Mouse (Mus musculus) adrenal gland, adult 2 months (tissue): ENCODE measurements around the gene Rps18. TPM values are rescaled to one million over a fixed set of nuclear protein-coding genes. Genes with fewer than 3 reads are reported as not detected.
A peak's percentile ranks its signal among the peaks of the same experiment; 100 is the strongest.
"Not testable (repeated sequence)": the region's sequence is repeated elsewhere in the genome, so short reads cannot be mapped to it uniquely, and the experiment has no call there.

ENCODE experiments used
- DNase-seq: peaks from one replicate; pipeline ENCODE4 v3.0.0; 2021
- polyA plus RNA-seq: library from polyadenylated mRNA; depleted of rRNA; stranded (reverse); fragments of >200 nt; gene quantifications from 2 replicates; pipeline ENCODE4 v1.2.3, GENCODE M21; 2012; rRNA removed
- total RNA-seq, 2 experiments: library from RNA; stranded (reverse); gene quantifications; 2 replicates each; pipeline ENCODE4 v1.2.3; 2021

The Rps18 gene
- total and polyA plus RNA-seq, 3 experiments: 176 to 790 (median 541) TPM

- DNase-seq: peak; percentile 56
These were observed 47.3 kb downstream of the Rps18 start for GRCm38 (mm10) chr17:33908331-33909076.

GRCm38 (mm10) chr17:33904835-33905234 lies 51.0 kb downstream of the Rps18 start, which contains the start of gene Platr17:
Gene Platr17 (plus strand): TSS chr17:33905135.
- DNase-seq: not testable (repeated sequence)

GRCm38 (mm10) chr17:33903911-33904651 lies 51.7 kb downstream of the Rps18 start:
- DNase-seq: peak; percentile 47

- DNase-seq: no peak
These were observed 53.3 kb downstream of the Rps18 start for GRCm38 (mm10) chr17:33902491-33902890.

- no peak for DNase-seq
These were observed 53.7 kb downstream of the Rps18 start for GRCm38 (mm10) chr17:33902079-33902478.

Other genes with a start within 250 kb of the Rps18 start
Only the 30 nearest of the 33 such genes appear.
- gene Rab11b, start 195.5 kb downstream of the Rps18 start, total RNA-seq: 100 to 1,000 TPM; 247 to 267 TPM
- gene Rab11b, start 195.5 kb downstream of the Rps18 start, polyA plus RNA-seq: 522 and 543 TPM in 2 replicates
- 100 to 1,000 TPM in 1 of 2 experiments, 10 to 100 TPM in 1; 44.5 to 100 TPM for gene Angptl4, start 174.2 kb downstream of the Rps18 start, total RNA-seq
- gene Angptl4, start 174.2 kb downstream of the Rps18 start, polyA plus RNA-seq: 131 and 261 TPM in 2 replicates
- gene Kank3, start 145.5 kb downstream of the Rps18 start, total RNA-seq: 10 to 100 TPM; 55.9 to 66.2 TPM
- 164 and 195 TPM in 2 replicates for gene Kank3, start 145.5 kb downstream of the Rps18 start, polyA plus RNA-seq
- 1,000 to 10,000 TPM; 1,533 to 1,560 TPM for gene Rps28, start 131.4 kb downstream of the Rps18 start, total RNA-seq
- gene Rps28, start 131.4 kb downstream of the Rps18 start, polyA plus RNA-seq: 387 and 446 TPM in 2 replicates
- gene Ndufa7, start 131.4 kb downstream of the Rps18 start, total RNA-seq: 100 to 1,000 TPM; 507 to 539 TPM
- gene Ndufa7, start 131.4 kb downstream of the Rps18 start, polyA plus RNA-seq: 556 and 578 TPM in 2 replicates
- gene Cd320, start 112.9 kb downstream of the Rps18 start, total RNA-seq: 10 to 100 TPM; 34.2 to 42.8 TPM
- gene Cd320, start 112.9 kb downstream of the Rps18 start, polyA plus RNA-seq: 85.2 and 99.1 TPM in 2 replicates
- not detected for gene Gm7029, start 82.2 kb downstream of the Rps18 start, total RNA-seq
- gene Gm7029, start 82.2 kb downstream of the Rps18 start, polyA plus RNA-seq: not detected in 2 replicates
- gene Kifc1, start 65.3 kb downstream of the Rps18 start, total RNA-seq: 1 to 10 TPM; 1.4 to 1.6 TPM
- gene Kifc1, start 65.3 kb downstream of the Rps18 start, polyA plus RNA-seq: 1.8 and 2.5 TPM in 2 replicates
- not detected for gene Platr17, start 50.9 kb downstream of the Rps18 start, total RNA-seq
- gene Platr17, start 50.9 kb downstream of the Rps18 start, polyA plus RNA-seq: not detected in 2 replicates
- 10 to 100 TPM; 29.0 to 30.3 TPM for gene Daxx, start 46.6 kb downstream of the Rps18 start, total RNA-seq
- 54.7 and 65.7 TPM in 2 replicates for gene Daxx, start 46.6 kb downstream of the Rps18 start, polyA plus RNA-seq
- gene Tapbp, start 40.1 kb downstream of the Rps18 start, total RNA-seq: 100 to 1,000 TPM; 151 to 171 TPM
- 244 and 245 TPM in 2 replicates for gene Tapbp, start 40.1 kb downstream of the Rps18 start, polyA plus RNA-seq
- gene Zbtb22, start 40.1 kb downstream of the Rps18 start, total RNA-seq: 10 to 100 TPM; 26.1 to 38.3 TPM
- 52.1 and 57.1 TPM in 2 replicates for gene Zbtb22, start 40.1 kb downstream of the Rps18 start, polyA plus RNA-seq
- gene Rgl2, start 26.5 kb downstream of the Rps18 start, total RNA-seq: 10 to 100 TPM; 44.2 to 44.4 TPM
- 237 and 298 TPM in 2 replicates for gene Rgl2, start 26.5 kb downstream of the Rps18 start, polyA plus RNA-seq
- 100 to 1,000 TPM in 1 of 2 experiments, 10 to 100 TPM in 1; 69.7 to 100 TPM for gene Pfdn6, start 15.7 kb downstream of the Rps18 start, total RNA-seq
- 5.0 and 6.8 TPM in 2 replicates for gene Pfdn6, start 15.7 kb downstream of the Rps18 start, polyA plus RNA-seq
- 10 to 100 TPM; 35.4 to 38.4 TPM for gene Wdr46, start 15.3 kb downstream of the Rps18 start, total RNA-seq
- 18.9 and 25.6 TPM in 2 replicates for gene Wdr46, start 15.3 kb downstream of the Rps18 start, polyA plus RNA-seq
- gene B3galt4, start 4.5 kb downstream of the Rps18 start, total RNA-seq: 1 to 10 TPM; 4.0 to 6.5 TPM
- 21.2 and 21.3 TPM in 2 replicates for gene B3galt4, start 4.5 kb downstream of the Rps18 start, polyA plus RNA-seq
- 10 to 100 TPM; 52.8 to 55.1 TPM for gene Vps52, start 189 bp downstream of the Rps18 start, total RNA-seq
- 88.4 and 107 TPM in 2 replicates for gene Vps52, start 189 bp downstream of the Rps18 start, polyA plus RNA-seq
- gene H2-K1, start 44.3 kb upstream of the Rps18 start, total RNA-seq: 100 to 1,000 TPM; 577 to 669 TPM
- 2,584 and 2,844 TPM in 2 replicates for gene H2-K1, start 44.3 kb upstream of the Rps18 start, polyA plus RNA-seq
- gene Ring1, start 68.7 kb upstream of the Rps18 start, total RNA-seq: 10 to 100 TPM; 41.4 to 57.0 TPM
- 70.0 and 92.4 TPM in 2 replicates for gene Ring1, start 68.7 kb upstream of the Rps18 start, polyA plus RNA-seq
- gene H2-Ke6, start 72.1 kb upstream of the Rps18 start, total RNA-seq: 100 to 1,000 TPM; 252 to 263 TPM
- gene H2-Ke6, start 72.1 kb upstream of the Rps18 start, polyA plus RNA-seq: 362 and 465 TPM in 2 replicates
- 100 to 1,000 TPM; 156 to 217 TPM for gene Slc39a7, start 75.7 kb upstream of the Rps18 start, total RNA-seq
- 291 and 321 TPM in 2 replicates for gene Slc39a7, start 75.7 kb upstream of the Rps18 start, polyA plus RNA-seq
- 10 to 100 TPM; 47.5 to 54.9 TPM for gene Rxrb, start 75.8 kb upstream of the Rps18 start, total RNA-seq
- 150 and 161 TPM in 2 replicates for gene Rxrb, start 75.8 kb upstream of the Rps18 start, polyA plus RNA-seq
- gene Col11a2, start 83.4 kb upstream of the Rps18 start, total RNA-seq: 1 to 10 TPM; 1.0 to 1.1 TPM
- 0.35 and 1.7 TPM in 2 replicates for gene Col11a2, start 83.4 kb upstream of the Rps18 start, polyA plus RNA-seq
- under 1 TPM in 1 of 2 experiments, not detected in 1; 0.62 TPM for gene H2-Oa, start 136.3 kb upstream of the Rps18 start, total RNA-seq
- gene H2-Oa, start 136.3 kb upstream of the Rps18 start, polyA plus RNA-seq: 1.9 TPM in 2 replicates
- gene H2-DMa, start 163.5 kb upstream of the Rps18 start, total RNA-seq: 10 to 100 TPM; 14.4 to 18.9 TPM
- gene H2-DMa, start 163.5 kb upstream of the Rps18 start, polyA plus RNA-seq: 24.2 and 27.4 TPM in 2 replicates
- 100 to 1,000 TPM; 173 to 286 TPM for gene Brd2, start 166.6 kb upstream of the Rps18 start, total RNA-seq
- gene Brd2, start 166.6 kb upstream of the Rps18 start, polyA plus RNA-seq: 103 and 104 TPM in 2 replicates
- gene H2-DMb2, start 187.3 kb upstream of the Rps18 start, total RNA-seq: 1 to 10 TPM; 2.0 to 3.4 TPM
- 1.3 and 2.3 TPM in 2 replicates for gene H2-DMb2, start 187.3 kb upstream of the Rps18 start, polyA plus RNA-seq
- 10 to 100 TPM in 1 of 2 experiments, 1 to 10 TPM in 1; 6.4 to 12.3 TPM for gene H2-DMb1, start 197.1 kb upstream of the Rps18 start, total RNA-seq
- gene H2-DMb1, start 197.1 kb upstream of the Rps18 start, polyA plus RNA-seq: 32.6 and 33.3 TPM in 2 replicates
- 10 to 100 TPM; 15.4 to 19.1 TPM for gene Tap1, start 231.6 kb upstream of the Rps18 start, total RNA-seq
- gene Tap1, start 231.6 kb upstream of the Rps18 start, polyA plus RNA-seq: 44.5 and 44.9 TPM in 2 replicates
- 10 to 100 TPM; 12.1 to 20.6 TPM for gene Psmb9, start 231.8 kb upstream of the Rps18 start, total RNA-seq
- gene Psmb9, start 231.8 kb upstream of the Rps18 start, polyA plus RNA-seq: 45.1 and 54.8 TPM in 2 replicates